Mouse (Mus musculus) lung, adult 2 months (tissue): ENCODE data around the gene Usp21.

Experiments
- CTCF ChIP-seq: fragments of 200-500 bp; IDR thresholded peaks from 2 replicates; pipeline ENCODE4 v1.5.1; 2011; ENCODE audit warnings: mild to moderate bottlenecking, low read length, control low read depth; ENCODE audit not compliant: insufficient read depth
- POLR2A ChIP-seq: fragments of 200-500 bp; IDR thresholded peaks from 2 replicates; pipeline ENCODE4 v1.6.1; 2011; ENCODE audit warnings: low read depth, mild to moderate bottlenecking, control low read depth, low read length, borderline replicate concordance; ENCODE audit errors: extremely low read depth

DNA sequence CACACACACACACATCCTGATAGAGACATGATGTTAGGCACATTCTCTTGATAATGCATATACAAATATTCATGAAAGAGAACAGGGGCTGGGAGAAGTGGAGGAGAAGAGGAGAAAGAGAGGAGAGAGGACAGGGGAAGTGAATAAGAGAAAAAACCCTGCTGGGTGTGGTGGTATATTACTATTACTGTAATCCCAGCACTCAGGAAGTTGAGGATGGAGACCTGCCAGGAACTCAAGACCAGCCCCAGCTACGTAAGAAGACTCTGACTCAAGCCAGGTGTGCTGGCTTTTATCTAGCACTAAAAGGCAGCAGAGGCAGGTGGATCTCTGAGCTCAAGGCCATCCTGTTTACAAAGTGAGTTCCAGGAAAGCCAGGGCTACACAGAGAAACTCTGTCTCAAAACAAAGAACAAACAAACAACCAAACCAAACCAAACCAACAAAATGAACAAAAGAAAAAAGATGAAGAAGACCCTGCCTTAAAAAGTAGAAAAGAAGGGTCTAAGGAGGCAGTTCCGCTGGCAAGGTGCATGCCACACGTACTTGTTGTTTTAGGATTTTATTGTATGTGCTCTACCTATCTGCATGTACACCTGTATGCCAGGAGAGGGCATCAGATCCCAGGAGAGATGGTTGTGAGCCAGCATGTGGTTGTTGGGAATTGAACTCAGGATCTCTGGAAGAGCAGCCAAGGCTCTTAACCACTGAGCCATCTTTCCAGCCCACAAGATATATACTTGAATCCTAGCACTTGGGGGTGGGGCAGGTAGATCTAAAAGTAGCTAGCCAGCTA is 23.9 kb downstream of the Usp21 start:
- TF ChIP-seq CTCF = no peak
- no peak for TF ChIP-seq POLR2A
